Mouse (Mus musculus) liver, adult 2 months (tissue): ENCODE results near the gene Anks3.

Experiments used
- CTCF ChIP-seq: fragments of 200-500 bp; IDR thresholded peaks from 2 replicates; pipeline ENCODE4 v1.5.1; 2011; ENCODE audit warnings: low read depth, low read length, control low read depth
- POLR2A ChIP-seq: fragments of 200-500 bp; IDR thresholded peaks from 2 replicates; pipeline ENCODE4 v1.6.1; 2011; ENCODE audit warnings: low read length, control low read depth; ENCODE audit not compliant: insufficient read depth; ENCODE audit errors: extremely low read depth

DNA sequence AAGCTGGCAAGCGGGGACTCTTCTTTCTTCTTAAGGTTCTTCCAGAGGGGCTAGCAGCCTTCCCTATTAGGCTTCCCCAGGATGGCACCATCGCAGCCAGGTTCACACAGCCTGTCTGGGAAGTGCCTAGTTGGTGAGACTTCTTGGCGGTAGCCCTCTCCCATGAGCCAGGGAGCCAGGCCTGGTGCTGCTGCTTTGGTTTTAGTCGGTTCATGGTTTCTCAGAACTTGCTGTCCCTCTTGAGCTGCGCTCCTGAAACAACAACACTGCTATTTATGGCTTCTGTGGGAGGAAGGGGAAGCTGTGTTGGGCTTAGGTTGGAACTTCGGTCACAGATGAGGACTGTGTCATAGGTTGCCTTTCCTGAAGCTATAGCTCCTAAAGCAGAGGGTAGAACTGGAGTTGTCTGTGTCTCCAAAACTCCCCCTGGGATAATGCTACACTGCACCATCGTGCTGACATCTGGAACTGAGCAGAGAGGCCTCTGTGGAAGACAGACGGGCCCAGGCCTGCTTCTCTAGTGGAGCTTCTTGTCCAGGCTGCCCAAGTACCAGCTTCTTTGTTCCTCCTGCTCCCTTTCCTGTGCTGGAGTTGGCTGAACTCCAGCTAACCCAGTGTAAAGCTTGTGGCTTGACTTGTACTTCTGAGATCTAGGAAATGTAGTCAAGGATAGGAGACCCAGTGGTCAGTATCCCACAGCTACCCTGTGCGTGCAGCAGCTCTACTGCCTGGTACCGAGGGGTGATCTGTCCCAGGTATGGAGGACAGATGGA is 27.9 kb downstream of the Anks3 start:
- no peak for TF ChIP-seq POLR2A
- TF ChIP-seq CTCF = no peak
